Mouse (Mus musculus) stomach, embryonic 15.5 days (tissue): Measurements from ENCODE around the gene Prm1. TPM values are rescaled to one million over a fixed set of nuclear protein-coding genes. Genes with fewer than 3 reads are reported as not detected.
"Not testable (repeated sequence)": the region's sequence is repeated elsewhere in the genome, so short reads cannot be mapped to it uniquely, and the experiment has no call there.

Experiments used
- ATAC-seq: fragments of 200-750 bp; cut with Nextera tagmentation; 2 replicates; pipeline ENCODE4 v1.8.0; 2017; ENCODE audit warnings: low read depth, moderate number of reproducible peaks, moderate TSS enrichment; ENCODE audit not compliant: insufficient read depth, low FRiP score
- H3K27ac ChIP-seq: fragments of 300-500 bp; sonication (generic); 2 replicates; pipeline ENCODE4 v1.5.1; 2015; ENCODE audit warnings: mild to moderate bottlenecking, inconsistent platforms
- H3K27me3 ChIP-seq: fragments of 300-500 bp; sonication (generic); replicated peaks from 2 replicates; pipeline ENCODE4 v1.6.1; 2015; ENCODE audit warnings: inconsistent platforms
- H3K36me3 ChIP-seq: fragments of 300-500 bp; sonication (generic); 2 replicates; pipeline ENCODE4 v1.6.1; 2015; ENCODE audit warnings: inconsistent platforms
- H3K4me1 ChIP-seq: fragments of 300-500 bp; sonication (generic); 2 replicates; pipeline ENCODE4 v1.6.1; 2015; ENCODE audit warnings: inconsistent platforms
- H3K4me2 ChIP-seq: fragments of 300-500 bp; sonication (generic); 2 replicates; pipeline ENCODE4 v1.6.1; 2015; ENCODE audit warnings: mild to moderate bottlenecking, inconsistent platforms
- H3K4me3 ChIP-seq: fragments of 300-500 bp; sonication (generic); replicated peaks from 2 replicates; pipeline ENCODE4 v1.5.1; 2015; ENCODE audit warnings: inconsistent platforms
- H3K9ac ChIP-seq: fragments of 300-500 bp; sonication (generic); 2 replicates; pipeline ENCODE4 v1.6.1; 2015; ENCODE audit warnings: inconsistent platforms
- H3K9me3 ChIP-seq: fragments of 300-500 bp; sonication (generic); 2 replicates; pipeline ENCODE4 v1.6.1; 2016; ENCODE audit warnings: inconsistent platforms
- WGBS: fragments of 180-500 bp; shearing (Covaris S2); methylation state at CpG from one replicate; pipeline ENCODE4 v1.1.7; 2015; 5-methylcytosine and 5-hydroxymethylcytosine counted together
- polyA plus RNA-seq: library from polyadenylated mRNA; unstranded; fragments of >200 nt; fragmentation: Nextera tagmentation; extraction: Ambion mirVana; gene quantifications from 2 replicates; pipeline ENCODE4 v1.2.1, GENCODE M21; 2015

Prm1 gene
- not detected in 2 replicates for polyA plus RNA-seq

GRCm38 (mm10) chr16:10805789-10806527, at the start of gene Prm1:
Gene Prm1, minus strand, starts transcription at chr16:10805839.
- Histone ChIP-seq H3K36me3 (no peaks in the 10 kb centered on the region), H3K4me1 (no peaks in the 10 kb centered on the region), H3K9me3 (no peaks in the 10 kb centered on the region), H3K27me3 (no peaks in the 10 kb centered on the region), H3K27ac (no peak within 1 kb of the TSS), H3K4me3 (no peak within 1 kb of the TSS), H3K4me2 (no peak within 1 kb of the TSS), H3K9ac (no peak within 1 kb of the TSS)
- ATAC-seq, result no peak
- 77% methylated on average over 10 of the region's 10 CpGs for WGBS

DNA sequence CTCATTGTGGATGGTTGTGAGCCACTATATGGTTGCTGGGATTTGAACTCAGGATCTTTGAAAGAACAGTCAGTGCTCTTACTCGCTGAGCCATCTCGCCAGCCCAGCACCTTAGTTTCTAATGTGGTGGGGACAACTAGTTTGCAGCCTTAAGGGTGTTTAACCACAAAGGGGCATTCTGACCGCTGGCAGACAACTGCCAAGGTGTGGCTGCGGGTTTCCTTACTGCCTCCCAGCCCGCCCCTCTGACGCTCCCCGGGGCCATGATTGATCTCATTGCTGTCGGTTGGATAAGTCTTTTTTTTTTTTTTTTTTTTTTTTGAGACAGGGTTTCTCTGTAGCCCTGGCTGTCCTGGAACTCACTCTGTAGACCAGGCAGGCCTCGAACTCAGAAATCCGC, 46.6 kb upstream of the Prm1 start:
- peaks cover 23% of the 10 kb centered on the region for H3K4me1 ChIP-seq
- WGBS, result 88% methylated on average over 10 of the region's 10 CpGs

DNA sequence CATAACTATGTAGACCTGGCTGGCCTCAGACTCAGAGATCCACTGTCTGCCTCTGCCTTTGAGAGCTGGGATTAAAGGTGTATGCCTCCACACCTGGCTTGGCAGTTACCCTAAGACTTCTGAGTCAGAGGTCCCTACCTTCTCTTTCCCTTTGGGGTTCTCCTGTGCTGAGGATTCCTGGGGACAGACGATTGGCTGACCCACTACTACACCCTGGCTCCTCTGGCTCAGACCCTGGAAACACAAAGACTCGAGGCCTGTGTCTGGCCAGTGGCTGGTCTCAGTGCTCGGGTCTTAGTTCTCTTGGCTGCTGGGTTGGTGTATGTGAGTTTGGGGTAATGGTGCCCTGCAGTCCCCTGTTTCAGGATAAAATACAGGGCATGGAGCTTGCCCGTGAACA, 45.3 kb upstream of the Prm1 start:
- no peaks in the 10 kb centered on the region for H3K9me3 ChIP-seq
- peaks cover 23% of the 10 kb centered on the region for H3K4me1 ChIP-seq
- no peak overlapping the region for H3K4me2 ChIP-seq
- H3K36me3 ChIP-seq, result no peaks in the 10 kb centered on the region
- no peak overlapping the region for H3K9ac ChIP-seq
- ATAC-seq, result no peak
- no peaks in the 10 kb centered on the region for H3K27me3 ChIP-seq
- 73% methylated on average over 4 of the region's 4 CpGs for WGBS
- H3K27ac ChIP-seq, result peak overlapping the region; percentile 67
- H3K4me3 ChIP-seq, result no peak overlapping the region

More for the DNA sequence above, 46.6 kb upstream of the Prm1 start:
- H3K9ac ChIP-seq, H3K4me2 ChIP-seq, ATAC-seq, H3K27ac ChIP-seq, H3K4me3 ChIP-seq, H3K36me3 ChIP-seq, H3K9me3 ChIP-seq, H3K27me3 ChIP-seq: not testable (repeated sequence)

- H3K9me3 ChIP-seq, result no peaks in the 10 kb centered on the region
- ATAC-seq, result peak; percentile 63
Observed at GRCm38 (mm10) chr16:10849965-10850861, 44.6 kb upstream of the Prm1 start.

DNA sequence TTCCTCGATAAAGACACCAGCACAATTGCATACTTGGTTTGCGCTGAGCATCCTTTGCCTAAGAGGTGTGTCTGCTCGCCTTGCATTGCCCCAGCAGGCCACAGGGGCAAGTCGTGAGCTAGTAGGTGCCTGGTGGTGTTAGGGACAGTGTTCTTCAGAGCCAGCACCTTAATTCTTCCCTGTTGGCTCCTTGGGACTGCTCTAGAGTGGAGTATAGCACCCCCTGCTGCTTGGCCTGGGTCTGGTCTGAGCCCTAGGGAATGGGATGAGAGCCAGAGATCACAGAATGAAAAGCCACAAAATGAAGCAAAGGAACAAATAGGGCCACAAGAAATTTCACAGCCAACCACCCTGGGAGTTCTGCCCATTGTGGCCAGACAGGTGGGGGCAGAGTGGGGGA, 40.9 kb upstream of the Prm1 start:
- no peak overlapping the region for H3K4me3 ChIP-seq
- H3K9ac ChIP-seq, result no peak overlapping the region
- H3K4me1 ChIP-seq, result peaks cover 34% of the 10 kb centered on the region
- H3K36me3 ChIP-seq, result no peaks in the 10 kb centered on the region
- no peaks in the 10 kb centered on the region for H3K9me3 ChIP-seq
- 58% methylated on average over 4 of the region's 4 CpGs for WGBS
- no peak for ATAC-seq
- H3K4me2 ChIP-seq, result no peak overlapping the region
- H3K27me3 ChIP-seq, result no peaks in the 10 kb centered on the region
- H3K27ac ChIP-seq, result no peak overlapping the region

More at GRCm38 (mm10) chr16:10849965-10850861, 44.6 kb upstream of the Prm1 start:
- Histone ChIP-seq H3K27me3 (no peaks in the 10 kb centered on the region), H3K4me3 (no peak overlapping the region), H3K36me3 (no peaks in the 10 kb centered on the region), H3K27ac (peak overlapping the region; percentile 67), H3K4me2 (no peak overlapping the region), H3K4me1 (peaks cover 23% of the 10 kb centered on the region), H3K9ac (no peak overlapping the region)
- 47% methylated on average over 12 of the region's 12 CpGs for WGBS

- H3K4me3 ChIP-seq, result no peak overlapping the region
- H3K27ac ChIP-seq, result no peak overlapping the region
- WGBS, result 76% methylated on average over 6 of the region's 6 CpGs
- ATAC-seq, result no peak
- no peaks in the 10 kb centered on the region for H3K36me3 ChIP-seq
- no peak overlapping the region for H3K9ac ChIP-seq
- H3K4me1 ChIP-seq, result peaks cover 33% of the 10 kb centered on the region
- H3K9me3 ChIP-seq, result no peaks in the 10 kb centered on the region
- H3K4me2 ChIP-seq, result no peak overlapping the region
- no peaks in the 10 kb centered on the region for H3K27me3 ChIP-seq
Observed at GRCm38 (mm10) chr16:10845952-10846351, 40.3 kb upstream of the Prm1 start.

- peak overlapping the region; percentile 19 for H3K4me3 ChIP-seq
- peaks cover 20% of the 10 kb centered on the region for H3K4me1 ChIP-seq
- peak overlapping the region; percentile 40 for H3K27ac ChIP-seq
- no peaks in the 10 kb centered on the region for H3K36me3 ChIP-seq
- no peak overlapping the region for H3K9ac ChIP-seq
- WGBS, result 40% methylated on average over 6 of the region's 6 CpGs
- no peaks in the 10 kb centered on the region for H3K27me3 ChIP-seq
- ATAC-seq, result no peak
- H3K9me3 ChIP-seq, result no peaks in the 10 kb centered on the region
- H3K4me2 ChIP-seq, result peak overlapping the region; percentile 58
Observed at GRCm38 (mm10) chr16:10844319-10844670, 38.7 kb upstream of the Prm1 start.

DNA sequence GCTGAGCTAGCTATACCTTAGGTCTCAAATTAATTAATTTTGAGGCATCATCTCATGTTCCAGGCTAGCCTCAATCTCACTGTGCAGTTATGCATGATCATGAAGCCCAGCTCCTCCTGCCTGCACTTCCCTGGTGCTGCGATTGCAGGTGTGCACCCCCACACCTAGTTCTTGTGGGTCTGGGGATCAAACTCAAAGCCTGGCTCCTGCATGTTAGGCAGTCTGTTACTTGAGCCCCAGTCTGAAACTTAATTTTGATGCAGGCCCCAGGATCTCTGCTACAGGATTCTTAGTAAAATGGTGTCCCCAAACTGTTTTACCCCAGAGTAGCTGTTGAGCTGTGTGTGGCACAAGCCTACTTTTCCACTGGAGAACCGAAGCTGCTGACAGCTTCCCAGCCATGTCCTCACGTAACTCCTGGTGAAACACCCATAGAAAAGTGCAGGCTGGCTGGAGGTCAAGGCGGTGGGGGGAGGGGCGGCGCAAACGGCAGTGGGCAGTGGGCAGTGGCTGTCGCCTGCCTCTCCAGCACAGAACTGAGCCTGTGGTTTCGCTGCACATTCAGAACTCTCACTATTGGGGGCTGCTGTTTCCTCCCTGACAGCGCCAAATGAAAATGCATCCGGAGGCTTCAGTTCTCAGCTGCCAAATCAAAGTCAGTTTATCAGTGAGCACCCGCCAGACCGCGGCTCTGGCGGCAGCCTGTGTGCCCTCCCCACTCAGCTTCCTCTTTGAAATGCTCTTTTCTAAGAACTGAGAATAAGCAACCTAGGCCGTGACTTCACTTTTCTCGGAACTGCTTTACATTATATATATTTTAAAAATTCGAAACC, 38.1 kb upstream of the Prm1 start:
- peak overlapping the region; percentile 40 for H3K27ac ChIP-seq
- no peak for ATAC-seq

DNA sequence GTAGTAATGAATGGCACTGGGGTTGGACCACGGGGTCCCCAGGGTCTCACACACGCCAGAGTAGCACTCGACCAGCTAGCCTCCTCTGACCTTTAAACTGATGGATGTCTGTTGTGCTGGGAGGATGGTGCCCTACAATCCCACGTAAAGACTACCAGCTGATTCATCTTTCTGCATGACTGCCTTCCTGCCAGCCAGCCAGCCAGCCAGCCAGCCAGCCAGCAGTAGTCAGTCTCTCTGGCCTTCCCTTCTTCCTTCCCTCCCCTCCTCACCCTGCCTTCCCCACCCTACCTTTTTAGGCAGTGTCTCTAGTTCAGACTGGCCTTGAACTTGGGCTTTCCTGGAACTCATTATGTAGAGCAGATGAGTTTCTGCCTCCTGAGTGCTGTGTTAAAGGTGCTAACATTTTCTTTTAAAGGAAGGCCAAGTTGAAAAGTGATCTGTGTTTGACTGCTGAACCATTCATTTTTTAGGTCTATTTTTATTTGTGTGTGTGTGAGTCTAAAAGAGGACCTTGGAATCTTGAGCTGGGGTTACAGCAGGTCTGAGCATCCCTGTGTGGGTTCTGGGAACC, 36.7 kb upstream of the Prm1 start:
- peaks cover 27% of the 10 kb centered on the region for H3K4me1 ChIP-seq
- ATAC-seq, result no peak
- H3K27ac ChIP-seq, result no peak overlapping the region
- no peak overlapping the region for H3K4me3 ChIP-seq
- no peaks in the 10 kb centered on the region for H3K9me3 ChIP-seq
- no peaks in the 10 kb centered on the region for H3K36me3 ChIP-seq
- H3K4me2 ChIP-seq, result no peak overlapping the region
- no peak overlapping the region for H3K9ac ChIP-seq
- no peaks in the 10 kb centered on the region for H3K27me3 ChIP-seq
- 79% methylated on average over 4 of the region's 4 CpGs for WGBS

More for the DNA sequence above, 38.1 kb upstream of the Prm1 start:
- H3K27me3 ChIP-seq, result no peaks in the 10 kb centered on the region
- no peaks in the 10 kb centered on the region for H3K36me3 ChIP-seq
- peak overlapping the region; percentile 58 for H3K4me2 ChIP-seq
- 13% methylated on average over 18 of the region's 18 CpGs for WGBS
- H3K4me3 ChIP-seq, result peak overlapping the region; percentile 19
- H3K9me3 ChIP-seq, result no peaks in the 10 kb centered on the region
- H3K9ac ChIP-seq, result no peak overlapping the region
- peaks cover 18% of the 10 kb centered on the region for H3K4me1 ChIP-seq

GRCm38 (mm10) chr16:10840018-10840417, 34.4 kb upstream of the Prm1 start:
- H3K27me3 ChIP-seq, result no peaks in the 10 kb centered on the region
- H3K9me3 ChIP-seq, result no peaks in the 10 kb centered on the region
- H3K36me3 ChIP-seq, result no peaks in the 10 kb centered on the region
- WGBS, result 87% methylated on average over 12 of the region's 14 CpGs
- H3K4me1 ChIP-seq, result peaks cover 39% of the 10 kb centered on the region
- H3K4me3 ChIP-seq, result no peak overlapping the region
- ATAC-seq, result no peak
- H3K4me2 ChIP-seq, result no peak overlapping the region
- H3K27ac ChIP-seq, result no peak overlapping the region
- H3K9ac ChIP-seq, result no peak overlapping the region

DNA sequence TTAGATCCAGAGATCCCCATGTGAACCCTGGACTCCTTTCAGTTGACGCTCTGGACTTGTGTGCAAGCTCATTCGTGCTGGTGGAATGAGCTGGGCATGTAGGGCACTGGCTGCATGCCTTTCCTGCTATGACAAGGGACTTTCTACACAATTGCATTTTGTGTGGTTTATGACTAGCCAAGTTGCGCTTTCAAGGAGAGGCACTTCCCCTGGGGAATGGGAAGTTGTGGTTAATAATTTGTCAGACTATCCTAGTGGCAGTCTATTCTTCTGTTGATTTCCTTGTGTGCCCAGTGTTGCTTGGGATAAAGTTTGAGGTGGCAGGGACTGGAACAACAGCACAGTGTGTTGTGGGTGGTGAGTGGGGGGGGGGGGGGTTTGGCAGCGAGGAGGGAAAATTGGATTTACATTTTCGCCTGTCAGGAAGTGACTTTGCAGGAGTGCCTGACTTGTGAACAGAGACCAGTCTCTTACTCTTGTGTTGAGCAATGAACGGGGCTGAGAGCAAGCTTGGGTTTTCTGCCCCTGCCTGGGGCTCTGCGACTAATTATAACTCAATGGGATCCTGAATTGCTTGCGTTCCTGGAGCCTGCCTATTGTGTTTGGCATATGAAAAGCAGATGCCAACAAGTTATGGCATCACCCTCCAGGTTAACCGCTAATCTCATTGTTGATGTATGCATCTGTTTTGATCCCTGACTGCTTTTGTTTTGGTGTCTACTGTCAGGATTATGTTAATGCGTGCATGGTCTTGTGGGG, 33.0 kb upstream of the Prm1 start:
- H3K27ac ChIP-seq, result peak overlapping the region; percentile 80
- WGBS, result 46% methylated on average over 10 of the region's 10 CpGs
- no peak overlapping the region for H3K4me2 ChIP-seq
- H3K4me3 ChIP-seq, result no peak overlapping the region
- no peaks in the 10 kb centered on the region for H3K36me3 ChIP-seq
- peaks cover 32% of the 10 kb centered on the region for H3K4me1 ChIP-seq
- H3K9ac ChIP-seq, result no peak overlapping the region
- no peaks in the 10 kb centered on the region for H3K9me3 ChIP-seq
- no peaks in the 10 kb centered on the region for H3K27me3 ChIP-seq
- ATAC-seq, result peak; percentile 30; the same call in 1 of the 2 replicates
